Mouse (Mus musculus): Measurements from ENCODE around the gene Dmpk. TPM values are rescaled to one million over a fixed set of nuclear protein-coding genes. Genes with fewer than 3 reads are reported as not detected.

The Dmpk gene
- polyA plus RNA-seq (2021; fragmentation: Nextera tagmentation), result 1.9 and 2.4 TPM in 2 replicates
- long read RNA-seq, experiment 1, partial matches to known transcripts, result 0 of 7 reads
- long read RNA-seq, experiment 1, other reads (novel, unspliced or antisense), result 6 of 7 reads
- long read RNA-seq, experiment 2, result 0 reads

DNA sequence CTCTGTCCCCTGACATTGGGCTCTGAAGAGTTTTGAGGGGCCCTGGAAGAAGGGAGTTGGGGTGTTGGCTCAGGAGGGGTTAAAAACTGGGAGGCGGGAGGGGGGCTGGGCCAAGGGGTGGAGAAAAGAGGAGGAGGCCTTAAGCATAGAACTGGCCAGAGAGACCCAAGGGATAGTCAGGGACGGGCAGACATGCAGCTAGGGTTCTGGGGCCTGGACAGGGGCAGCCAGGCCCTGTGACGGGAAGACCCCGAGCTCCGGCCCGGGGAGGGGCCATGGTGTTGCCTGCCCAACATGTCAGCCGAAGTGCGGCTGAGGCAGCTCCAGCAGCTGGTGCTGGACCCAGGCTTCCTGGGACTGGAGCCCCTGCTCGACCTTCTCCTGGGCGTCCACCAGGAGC, at the start of gene Dmpk:
Gene Dmpk, plus strand, starts transcription at position 149 of the 400 bp plus-strand sequence.

DNA sequence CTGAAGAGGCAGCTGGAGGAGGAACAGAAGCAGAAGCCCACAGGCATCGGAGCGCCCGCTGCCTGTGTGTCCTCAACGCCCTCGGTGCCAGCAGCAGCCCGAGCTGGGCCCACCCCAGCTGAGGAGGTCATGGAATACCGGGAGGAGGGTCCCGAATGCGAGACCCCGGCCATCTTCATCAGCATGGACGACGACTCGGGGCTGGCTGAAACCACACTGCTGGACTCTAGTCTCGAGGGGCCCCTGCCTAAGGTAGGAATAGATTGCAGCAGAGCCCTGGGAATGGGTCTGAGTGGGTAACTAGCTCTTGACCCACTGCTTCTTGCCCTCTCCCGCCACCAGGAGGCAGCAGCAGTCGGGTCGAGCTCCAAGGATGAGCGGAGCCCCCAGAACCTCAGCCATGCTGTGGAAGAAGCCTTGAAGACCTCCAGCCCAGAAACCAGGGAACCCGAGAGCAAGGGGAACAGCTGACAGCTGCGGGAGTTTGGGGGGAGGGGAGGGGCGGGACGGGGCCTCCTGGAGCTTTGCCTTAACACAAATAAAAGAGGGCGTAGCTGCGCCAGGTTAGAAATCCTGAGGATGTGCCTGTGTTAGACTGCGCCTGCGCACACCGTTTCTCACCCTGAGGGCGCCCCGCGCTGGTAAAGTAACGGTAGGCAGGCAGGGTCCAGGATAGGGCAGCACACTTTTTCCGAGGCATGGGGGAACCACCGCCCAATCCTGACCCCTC, 29.4 kb upstream of the Dmpk start, which contains the start of gene Rsph6a:
Gene Rsph6a, plus strand, starts transcription at position 644 of the 730 bp plus-strand sequence.

DNA sequence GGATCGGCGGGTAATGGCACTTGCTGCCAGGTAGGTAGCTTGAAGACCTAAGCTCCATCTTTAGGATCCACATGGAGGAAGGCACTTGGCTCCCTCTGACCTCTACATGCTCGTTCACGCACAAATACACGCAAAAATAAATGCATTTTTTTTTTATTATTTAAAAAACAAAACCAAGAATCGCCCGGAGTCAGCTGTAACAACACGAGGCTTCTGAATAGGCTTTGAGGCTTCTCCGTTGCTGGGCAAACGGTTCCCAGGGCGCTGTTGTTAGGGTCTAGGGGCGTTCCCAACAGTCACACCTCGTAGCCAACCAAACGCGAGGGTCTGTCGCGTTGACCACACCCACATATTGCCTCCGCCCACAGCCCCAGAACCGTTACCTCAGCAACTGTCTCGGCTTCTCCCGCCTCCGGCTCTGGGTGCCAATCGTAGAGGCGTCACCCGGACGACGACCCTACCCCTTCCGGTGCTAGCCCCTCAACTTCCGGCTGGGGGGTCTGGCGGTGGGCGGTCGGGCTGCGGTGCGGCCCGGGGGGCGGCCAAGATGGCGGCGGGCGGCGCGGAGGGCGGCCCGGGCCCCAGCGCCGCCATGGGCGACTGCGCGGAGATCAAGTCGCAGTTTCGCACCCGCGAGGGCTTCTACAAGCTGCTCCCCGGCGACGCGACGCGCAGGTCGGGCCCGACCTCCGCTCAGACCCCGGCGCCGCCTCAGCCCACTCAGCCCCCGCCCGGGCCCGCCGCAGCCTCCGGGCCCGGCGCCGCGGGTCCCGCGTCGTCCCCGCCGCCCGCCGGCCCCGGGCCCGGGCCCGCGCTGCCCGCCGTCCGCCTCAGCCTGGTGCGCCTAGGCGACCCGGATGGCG, 7.7 kb upstream of the Dmpk start, which contains the start of gene Dmwd:
Gene Dmwd, plus strand, starts transcription at position 505 of the 863 bp plus-strand sequence.

DNA sequence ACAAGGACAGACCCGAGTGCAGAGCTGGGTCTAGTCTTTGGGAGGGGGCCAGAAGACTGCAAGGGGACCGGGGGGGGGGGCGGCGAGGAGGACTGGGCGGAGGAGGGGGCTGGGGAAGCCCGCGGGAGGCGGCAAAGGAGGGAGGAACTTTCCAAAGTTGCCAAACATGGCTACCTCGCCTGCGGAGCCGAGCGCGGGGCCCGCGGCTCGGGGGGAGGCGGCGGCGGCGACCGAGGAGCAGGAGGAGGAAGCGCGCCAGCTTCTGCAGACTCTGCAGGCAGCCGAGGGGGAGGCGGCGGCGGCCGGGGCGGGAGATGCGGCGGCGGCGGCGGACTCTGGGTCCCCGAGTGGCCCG, 10.8 kb downstream of the Dmpk start, which contains the start of gene Six5:
Gene Six5, plus strand, starts transcription at position 124 of the 355 bp plus-strand sequence.

GRCm38 (mm10) chr7:19118028-19118771, 34.6 kb downstream of the Dmpk start, which contains the start of gene Gm4969:
Gene Gm4969, minus strand, starts transcription at chr7:19118368.

DNA sequence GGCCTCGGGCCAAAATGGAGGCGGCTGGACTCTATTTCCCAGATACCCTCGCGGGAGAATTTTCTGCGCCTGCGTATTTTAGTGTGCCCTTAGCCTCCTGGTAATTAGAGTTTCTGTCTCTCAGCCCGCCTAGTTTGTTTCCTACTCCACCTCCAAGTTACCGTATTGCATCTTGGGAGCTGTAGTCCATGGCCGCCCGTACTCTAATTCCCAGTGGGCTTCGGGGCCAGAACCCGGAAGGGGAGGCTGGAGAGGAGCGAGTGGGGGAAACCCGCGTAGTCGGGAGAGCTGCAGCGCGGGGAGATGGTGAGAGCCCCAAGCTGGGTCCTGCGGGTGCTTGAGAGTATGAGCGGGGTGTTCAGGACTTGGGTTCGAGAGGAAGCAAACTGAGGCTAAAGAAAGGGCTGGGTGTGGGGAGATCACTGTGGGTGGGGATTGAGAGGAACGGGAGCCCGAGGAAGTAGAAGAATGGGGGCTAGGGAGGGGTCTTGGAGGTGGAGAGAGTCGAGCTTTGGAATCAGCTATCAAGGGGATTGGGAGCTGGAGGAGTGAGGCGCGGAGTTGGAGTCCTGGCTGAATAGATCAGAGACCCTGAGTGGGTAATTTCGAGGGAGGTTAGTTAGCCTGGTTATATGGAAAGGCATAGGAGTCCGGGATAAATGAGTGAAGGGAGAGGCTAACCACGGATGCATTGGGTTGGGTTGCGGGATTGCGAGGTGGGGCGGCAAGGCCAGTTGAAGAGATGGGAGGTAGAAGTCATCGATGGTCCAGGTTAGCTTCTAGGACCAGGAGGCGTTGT, 36.2 kb downstream of the Dmpk start, which contains the start of gene Fbxo46:
Gene Fbxo46, plus strand, starts transcription at position 229 of the 799 bp plus-strand sequence.

Other genes with a start within 250 kb of the Dmpk start
- 0.63 and 0.66 TPM in 2 replicates for gene Mill2, start 243.9 kb upstream of the Dmpk start, polyA plus RNA-seq (2021; fragmentation: Nextera tagmentation)
- 7.8 and 8.4 TPM in 2 replicates for gene Pglyrp1, start 212.5 kb upstream of the Dmpk start, polyA plus RNA-seq (2021; fragmentation: Nextera tagmentation)
- gene Ccdc61, start 173.4 kb upstream of the Dmpk start, polyA plus RNA-seq (2021; fragmentation: Nextera tagmentation), result 15.8 and 16.5 TPM in 2 replicates
- 3.8 and 5.4 TPM in 2 replicates for gene Nova2, start 158.0 kb upstream of the Dmpk start, polyA plus RNA-seq (2021; fragmentation: Nextera tagmentation)
- gene Nanos2, start 96.4 kb upstream of the Dmpk start, polyA plus RNA-seq (2021; fragmentation: Nextera tagmentation), result not detected in 2 replicates
- 5.9 and 13.0 TPM in 2 replicates for gene Mypop, start 92.6 kb upstream of the Dmpk start, polyA plus RNA-seq (2021; fragmentation: Nextera tagmentation)
- gene Irf2bp1, start 79.8 kb upstream of the Dmpk start, polyA plus RNA-seq (2021; fragmentation: Nextera tagmentation), result 4.8 and 14.9 TPM in 2 replicates
- gene Foxa3, start 60.3 kb upstream of the Dmpk start, polyA plus RNA-seq (2021; fragmentation: Nextera tagmentation), result not detected in 2 replicates
- gene Sympk, start 59.5 kb upstream of the Dmpk start, polyA plus RNA-seq (2021; fragmentation: Nextera tagmentation), result 20.1 and 45.0 TPM in 2 replicates
- gene Rsph6a, start 29.2 kb upstream of the Dmpk start, polyA plus RNA-seq (2021; fragmentation: Nextera tagmentation), result 0.18 and 0.29 TPM in 2 replicates
- 25.7 and 29.1 TPM in 2 replicates for gene Dmwd, start 7.6 kb upstream of the Dmpk start, polyA plus RNA-seq (2021; fragmentation: Nextera tagmentation)
- gene Six5, start 10.7 kb downstream of the Dmpk start, polyA plus RNA-seq (2021; fragmentation: Nextera tagmentation), result 0.27 and 0.61 TPM in 2 replicates
- 0.13 and 0.16 TPM in 2 replicates for gene Gm4969, start 34.5 kb downstream of the Dmpk start, polyA plus RNA-seq (2021; fragmentation: Nextera tagmentation)
- gene Fbxo46, start 36.0 kb downstream of the Dmpk start, polyA plus RNA-seq (2021; fragmentation: Nextera tagmentation), result 6.4 and 7.1 TPM in 2 replicates
- 11.1 and 12.7 TPM in 2 replicates for gene Qpctl, start 65.4 kb downstream of the Dmpk start, polyA plus RNA-seq (2021; fragmentation: Nextera tagmentation)
- gene Snrpd2, start 65.9 kb downstream of the Dmpk start, polyA plus RNA-seq (2021; fragmentation: Nextera tagmentation), result 128 and 132 TPM in 2 replicates
- gene Gipr, start 82.3 kb downstream of the Dmpk start, polyA plus RNA-seq (2021; fragmentation: Nextera tagmentation), result 0.24 TPM in 1 of 2 replicates, not detected in the other
- 7.2 TPM in 2 replicates for gene Eml2, start 92.6 kb downstream of the Dmpk start, polyA plus RNA-seq (2021; fragmentation: Nextera tagmentation)
- 1.8 and 2.5 TPM in 2 replicates for gene Gpr4, start 128.7 kb downstream of the Dmpk start, polyA plus RNA-seq (2021; fragmentation: Nextera tagmentation)
- gene Opa3, start 144.5 kb downstream of the Dmpk start, polyA plus RNA-seq (2021; fragmentation: Nextera tagmentation), result 38.5 and 40.0 TPM in 2 replicates
- 1.1 and 1.6 TPM in 2 replicates for gene Vasp, start 188.0 kb downstream of the Dmpk start, polyA plus RNA-seq (2021; fragmentation: Nextera tagmentation)
- not detected in 2 replicates for gene Ppm1n, start 196.2 kb downstream of the Dmpk start, polyA plus RNA-seq (2021; fragmentation: Nextera tagmentation)
- 28.0 and 79.4 TPM in 2 replicates for gene Rtn2, start 198.8 kb downstream of the Dmpk start, polyA plus RNA-seq (2021; fragmentation: Nextera tagmentation)
- gene Fosb, start 226.2 kb downstream of the Dmpk start, polyA plus RNA-seq (2021; fragmentation: Nextera tagmentation), result 1.2 and 3.1 TPM in 2 replicates

Data from left cerebral cortex, adult 6 months (tissue).